Mouse (Mus musculus): ENCODE data around the gene Prdm10. TPM values are rescaled to one million over a fixed set of nuclear protein-coding genes. Genes with fewer than 3 reads are reported as not detected.
A peak's percentile ranks its signal among the peaks of the same experiment; 100 is the strongest.

Prdm10 gene
- polyA plus RNA-seq, 1 experiment = 0.29 TPM

- Histone ChIP-seq H3K27me3 (ENCODE audit: control insufficient read depth) (no peaks in the 10 kb centered on the region), H3K4me1 (ENCODE audit: control insufficient read depth) (peaks cover 29% of the 10 kb centered on the region), H3K36me3 (ENCODE audit: control insufficient read depth) (peaks cover 25% of the 10 kb centered on the region), H3K9me3 (ENCODE audit: control insufficient read depth, low read length) (no peaks in the 10 kb centered on the region), H3K4me3 (replicated peaks) (peak overlapping the region; percentile 94)
- TF ChIP-seq GATA1 (IDR thresholded peaks at IDR 0.05; ENCODE audit: low read length) = no peak
- TF ChIP-seq TAL1 (IDR thresholded peaks at IDR 0.05; ENCODE audit: low read length) = no peak
Measured at GRCm38 (mm10) chr9:31386368-31387180, 106.2 kb downstream of the Prdm10 start.

GRCm38 (mm10) chr9:31387206-31387605 lies 106.9 kb downstream of the Prdm10 start:
- H3K4me3 ChIP-seq (replicated peaks) = peak overlapping the region; percentile 94
- TF ChIP-seq TAL1 (IDR thresholded peaks at IDR 0.05; ENCODE audit: low read length) (no peak), GATA1 (IDR thresholded peaks at IDR 0.05; ENCODE audit: low read length) (no peak)
- H3K27me3 ChIP-seq (ENCODE audit: control insufficient read depth) = no peaks in the 10 kb centered on the region
- H3K4me1 ChIP-seq (ENCODE audit: control insufficient read depth) = peaks cover 29% of the 10 kb centered on the region
- no peaks in the 10 kb centered on the region for H3K9me3 ChIP-seq (ENCODE audit: control insufficient read depth, low read length)
- H3K36me3 ChIP-seq (ENCODE audit: control insufficient read depth) = peaks cover 31% of the 10 kb centered on the region

- no peak for TF ChIP-seq GATA1 (IDR thresholded peaks at IDR 0.05; ENCODE audit: low read length)
- TF ChIP-seq TAL1 (IDR thresholded peaks at IDR 0.05; ENCODE audit: low read length) = no peak
- Histone ChIP-seq H3K4me1 (ENCODE audit: control insufficient read depth) (no peaks in the 10 kb centered on the region), H3K27me3 (ENCODE audit: control insufficient read depth) (no peaks in the 10 kb centered on the region), H3K9me3 (ENCODE audit: control insufficient read depth, low read length) (no peaks in the 10 kb centered on the region), H3K4me3 (replicated peaks) (no peak overlapping the region), H3K36me3 (ENCODE audit: control insufficient read depth) (peaks cover 94% of the 10 kb centered on the region)
Measured at GRCm38 (mm10) chr9:31400441-31400840, 120.1 kb downstream of the Prdm10 start.

GRCm38 (mm10) chr9:31404311-31404710 lies 124.0 kb downstream of the Prdm10 start:
- H3K4me1 ChIP-seq (ENCODE audit: control insufficient read depth) = no peaks in the 10 kb centered on the region
- H3K9me3 ChIP-seq (ENCODE audit: control insufficient read depth, low read length) = no peaks in the 10 kb centered on the region
- peaks cover 83% of the 10 kb centered on the region for H3K36me3 ChIP-seq (ENCODE audit: control insufficient read depth)
- TF ChIP-seq GATA1 (IDR thresholded peaks at IDR 0.05; ENCODE audit: low read length) = no peak
- TF ChIP-seq TAL1 (IDR thresholded peaks at IDR 0.05; ENCODE audit: low read length) = no peak
- no peaks in the 10 kb centered on the region for H3K27me3 ChIP-seq (ENCODE audit: control insufficient read depth)
- H3K4me3 ChIP-seq (replicated peaks) = no peak overlapping the region

- no peaks in the 10 kb centered on the region for H3K27me3 ChIP-seq (ENCODE audit: control insufficient read depth)
- TF ChIP-seq GATA1 (IDR thresholded peaks at IDR 0.05; ENCODE audit: low read length) (no peak), TAL1 (IDR thresholded peaks at IDR 0.05; ENCODE audit: low read length) (no peak)
- peaks cover 83% of the 10 kb centered on the region for H3K36me3 ChIP-seq (ENCODE audit: control insufficient read depth)
- H3K4me3 ChIP-seq (replicated peaks) = no peak overlapping the region
- no peaks in the 10 kb centered on the region for H3K9me3 ChIP-seq (ENCODE audit: control insufficient read depth, low read length)
- H3K4me1 ChIP-seq (ENCODE audit: control insufficient read depth) = no peaks in the 10 kb centered on the region
Measured at GRCm38 (mm10) chr9:31405217-31405616, 124.9 kb downstream of the Prdm10 start.

GRCm38 (mm10) chr9:31412165-31412564 lies 131.8 kb downstream of the Prdm10 start:
- Histone ChIP-seq H3K9me3 (ENCODE audit: control insufficient read depth, low read length) (no peaks in the 10 kb centered on the region), H3K36me3 (ENCODE audit: control insufficient read depth) (peaks cover 92% of the 10 kb centered on the region)

GRCm38 (mm10) chr9:31418821-31419220 lies 138.5 kb downstream of the Prdm10 start:
- Histone ChIP-seq H3K9me3 (ENCODE audit: control insufficient read depth, low read length) (no peaks in the 10 kb centered on the region), H3K36me3 (ENCODE audit: control insufficient read depth) (peaks cover 80% of the 10 kb centered on the region), H3K4me3 (replicated peaks) (no peak overlapping the region), H3K4me1 (ENCODE audit: control insufficient read depth) (peaks cover 25% of the 10 kb centered on the region), H3K27me3 (ENCODE audit: control insufficient read depth) (no peaks in the 10 kb centered on the region)
- TF ChIP-seq GATA1 (IDR thresholded peaks at IDR 0.05; ENCODE audit: low read length) (no peak), TAL1 (IDR thresholded peaks at IDR 0.05; ENCODE audit: low read length) (no peak)

More at GRCm38 (mm10) chr9:31412165-31412564, 131.8 kb downstream of the Prdm10 start:
- H3K4me1 ChIP-seq (ENCODE audit: control insufficient read depth) = peaks cover 3% of the 10 kb centered on the region
- TF ChIP-seq GATA1 (IDR thresholded peaks at IDR 0.05; ENCODE audit: low read length) (no peak), TAL1 (IDR thresholded peaks at IDR 0.05; ENCODE audit: low read length) (no peak)
- no peaks in the 10 kb centered on the region for H3K27me3 ChIP-seq (ENCODE audit: control insufficient read depth)
- no peak overlapping the region for H3K4me3 ChIP-seq (replicated peaks)

GRCm38 (mm10) chr9:31422143-31422542 lies 141.8 kb downstream of the Prdm10 start:
- Histone ChIP-seq H3K4me1 (ENCODE audit: control insufficient read depth) (peaks cover 30% of the 10 kb centered on the region), H3K36me3 (ENCODE audit: control insufficient read depth) (peaks cover 49% of the 10 kb centered on the region), H3K4me3 (replicated peaks) (peak overlapping the region; percentile 33), H3K9me3 (ENCODE audit: control insufficient read depth, low read length) (no peaks in the 10 kb centered on the region), H3K27me3 (ENCODE audit: control insufficient read depth) (no peaks in the 10 kb centered on the region)
- TF ChIP-seq TAL1 (IDR thresholded peaks at IDR 0.05; ENCODE audit: low read length) = no peak
- TF ChIP-seq GATA1 (IDR thresholded peaks at IDR 0.05; ENCODE audit: low read length) = 0 out of 2 replicates have a peak, but pooled peaks have one; percentile 29

- Histone ChIP-seq H3K27me3 (ENCODE audit: control insufficient read depth) (peaks cover 2% of the 10 kb centered on the region; the same call in 1 of the 2 replicates), H3K36me3 (ENCODE audit: control insufficient read depth) (no peaks in the 10 kb centered on the region), H3K4me3 (replicated peaks) (no peak overlapping the region), H3K4me1 (ENCODE audit: control insufficient read depth) (peaks cover 3% of the 10 kb centered on the region), H3K9me3 (ENCODE audit: control insufficient read depth, low read length) (no peaks in the 10 kb centered on the region)
- no peak for TF ChIP-seq GATA1 (IDR thresholded peaks at IDR 0.05; ENCODE audit: low read length)
- no peak for TF ChIP-seq TAL1 (IDR thresholded peaks at IDR 0.05; ENCODE audit: low read length)
Measured at GRCm38 (mm10) chr9:31428971-31429370, 148.6 kb downstream of the Prdm10 start.
